Mouse (Mus musculus) left cerebral cortex, adult 8-10 months (tissue): Measurements from ENCODE around the gene Zfp523. TPM values are rescaled to one million over a fixed set of nuclear protein-coding genes. Genes with fewer than 3 reads are reported as not detected.

Experiments
- DNase-seq, 2 experiments: peaks; one replicate each; pipeline ENCODE4 v3.0.0; 2022; ENCODE audit warnings: low spot score in 2 of 2
- total RNA-seq, 4 experiments: library from RNA; stranded (reverse); gene quantifications; 2 replicates each; pipeline ENCODE4 v1.2.4; 2022

Gene Zfp523
- 100 to 1,000 TPM in 3 of 4 experiments, 10 to 100 TPM in 1; 97.7 to 106 (median 102) TPM for total RNA-seq

DNA sequence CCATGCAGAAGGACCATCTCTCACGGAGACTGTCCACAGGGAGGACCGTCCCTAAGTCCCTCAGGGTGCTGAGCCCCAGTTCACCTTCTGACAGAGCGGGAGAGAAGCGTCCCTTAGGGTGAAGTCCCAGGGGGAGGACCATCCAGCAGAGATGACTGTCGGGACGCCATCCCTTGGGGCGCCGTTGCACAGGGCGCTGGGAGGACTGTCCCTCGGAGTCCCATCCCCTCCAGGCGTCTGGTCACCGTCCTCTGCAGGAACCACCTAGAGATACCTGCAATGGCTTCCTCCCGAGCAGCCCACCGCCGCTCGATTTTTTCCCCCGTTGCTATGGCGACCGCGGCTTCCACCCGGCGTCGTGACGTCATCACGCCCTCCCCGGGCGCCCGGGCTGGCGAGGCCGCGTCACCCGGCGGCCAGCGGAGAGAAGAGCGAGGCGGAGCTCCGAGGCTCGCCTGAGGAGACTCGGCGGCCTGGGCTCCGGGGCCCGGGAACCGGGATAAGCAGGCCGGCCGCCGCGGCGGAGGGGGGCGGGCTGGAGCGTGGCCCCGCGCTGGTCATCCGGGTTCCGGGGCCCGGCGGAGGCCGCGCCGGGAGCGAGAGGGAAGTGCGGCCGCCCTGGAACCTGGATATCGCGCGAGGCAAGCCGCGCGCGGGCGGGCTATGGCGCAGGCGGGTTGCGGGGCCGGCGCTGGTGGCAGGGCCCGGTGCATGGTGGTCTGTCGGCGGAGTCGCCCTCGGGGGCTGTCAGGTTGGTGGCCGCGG lies at the start of gene Zfp523:
TSS of gene Zfp523 (plus strand) at position 355 of the 765 bp plus-strand sequence.
- DNase-seq: peak; percentile 80 to 88

DNA sequence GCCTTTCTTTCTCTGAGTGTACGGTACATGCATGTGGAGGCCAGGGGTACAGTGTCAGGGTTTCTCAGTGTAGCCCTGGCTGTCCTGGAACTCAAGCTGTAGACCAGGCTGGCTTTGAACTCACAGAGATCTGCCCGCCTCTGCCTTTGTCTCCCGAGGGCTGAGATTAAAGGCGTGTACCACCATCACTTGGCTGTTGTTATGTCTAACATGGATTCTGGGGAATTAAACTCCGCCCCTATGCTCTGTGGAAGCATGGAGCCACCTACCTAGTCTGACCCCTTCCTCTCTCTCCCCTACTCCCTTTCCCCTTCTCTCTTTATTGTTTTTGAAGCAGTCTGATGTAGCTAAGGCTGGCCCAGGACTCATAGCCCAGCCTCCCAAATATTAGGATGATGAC lies 47.1 kb upstream of the Zfp523 start:
- no peak for DNase-seq

DNA sequence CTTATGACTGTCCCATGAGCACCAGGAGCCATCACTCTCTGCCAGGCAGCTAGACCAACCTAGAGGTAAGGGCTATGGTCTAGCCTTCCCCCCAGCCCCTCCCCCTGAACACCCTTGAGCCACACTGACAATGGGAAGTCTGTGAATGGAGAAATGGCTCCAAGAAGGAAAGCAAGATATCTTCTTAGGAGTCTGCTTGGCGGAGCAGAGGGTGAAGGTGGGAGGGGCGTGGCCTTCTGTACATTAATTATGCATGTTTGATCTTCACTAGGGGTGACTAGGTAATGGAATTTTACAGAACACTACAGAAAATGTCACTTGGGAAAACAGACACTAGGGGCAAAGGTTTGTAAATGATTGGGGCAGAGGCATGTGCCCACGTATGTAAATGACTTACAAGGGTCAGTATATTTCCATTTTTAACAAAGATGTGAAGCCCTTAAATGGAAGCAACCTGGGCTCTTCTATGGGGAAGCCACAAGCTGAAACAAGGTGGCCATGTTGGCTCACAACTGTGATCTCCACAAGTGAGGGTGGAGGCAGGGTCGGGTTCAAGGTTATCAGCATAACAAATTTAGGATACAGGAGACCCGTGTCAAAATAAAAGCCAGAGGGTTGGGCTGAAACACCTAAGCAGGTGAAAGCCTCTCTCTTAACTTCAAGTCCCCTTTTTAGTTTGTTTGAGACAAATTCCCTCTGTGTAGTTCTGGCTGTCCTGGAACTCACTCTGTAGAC lies 46.4 kb upstream of the Zfp523 start:
- DNase-seq: no peak

GRCm38 (mm10) chr17:28131156-28131555 lies 45.8 kb upstream of the Zfp523 start:
- no peak for DNase-seq

DNA sequence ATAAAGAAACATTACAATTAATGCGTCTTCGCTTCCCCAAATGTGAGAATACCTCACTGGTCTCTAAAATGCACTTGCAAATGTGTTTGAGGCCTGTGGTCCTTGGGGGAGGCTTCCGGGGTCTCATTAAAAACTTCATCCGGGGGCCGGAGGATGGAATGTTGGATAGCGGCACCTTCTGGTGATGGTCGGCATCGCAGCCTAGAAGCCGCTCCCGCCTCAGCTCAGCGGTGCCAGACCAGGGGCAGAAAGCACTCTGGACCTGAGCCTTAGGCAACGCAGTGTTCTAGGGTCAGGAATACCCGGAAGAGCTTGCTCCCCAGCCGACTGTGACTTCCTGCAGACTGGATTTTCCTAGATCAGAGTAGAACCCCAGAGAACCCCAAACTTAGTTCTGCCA lies 43.7 kb upstream of the Zfp523 start:
- peak in 1 of 2 experiments; percentile 61 for DNase-seq

- DNase-seq: no peak
These were observed 41.4 kb upstream of the Zfp523 start for GRCm38 (mm10) chr17:28135496-28135895.

- no peak for DNase-seq
These were observed 40.7 kb upstream of the Zfp523 start for GRCm38 (mm10) chr17:28136266-28136665.

GRCm38 (mm10) chr17:28138013-28138412 lies 38.9 kb upstream of the Zfp523 start:
- DNase-seq: no peak

- no peak for DNase-seq
These were observed 38.2 kb upstream of the Zfp523 start for GRCm38 (mm10) chr17:28138685-28139084.

DNA sequence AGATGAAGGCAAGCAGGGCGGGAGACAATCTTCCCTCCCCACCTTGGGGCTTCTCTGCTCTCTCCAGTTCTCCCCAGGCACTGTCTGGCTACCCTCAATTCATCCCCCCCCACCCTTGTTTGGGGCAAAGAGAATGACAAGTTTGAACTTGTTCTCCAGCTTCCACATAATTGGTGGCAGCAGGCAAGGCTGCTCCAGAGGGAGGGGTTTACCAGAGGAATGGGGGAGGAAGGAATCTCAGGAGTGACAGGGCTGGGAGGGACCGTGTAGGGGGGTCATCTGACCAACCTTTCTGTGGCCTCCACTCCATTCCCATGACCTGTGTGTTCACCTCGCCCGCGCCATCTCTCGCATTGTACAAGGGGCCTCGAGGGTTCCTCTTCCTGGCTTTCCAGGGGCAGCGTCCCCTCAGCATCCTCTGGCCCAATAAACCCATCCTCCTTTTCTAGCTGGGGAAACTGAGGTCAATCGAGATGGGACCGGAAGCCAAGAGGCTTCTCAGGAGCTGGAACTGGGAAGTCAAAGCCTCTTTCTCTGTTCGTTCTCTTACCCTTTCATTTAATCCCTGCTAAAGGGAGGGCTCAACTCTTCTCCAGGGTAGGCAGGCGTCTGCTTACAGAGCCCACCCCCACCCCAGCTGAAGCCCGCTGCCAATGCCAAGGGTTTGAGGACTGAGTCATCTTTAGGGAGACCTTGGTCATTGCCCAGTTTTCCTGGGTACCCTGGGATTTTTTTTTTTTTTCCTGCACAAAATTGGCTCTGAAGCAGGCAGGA lies 36.3 kb upstream of the Zfp523 start:
- DNase-seq: no peak

DNA sequence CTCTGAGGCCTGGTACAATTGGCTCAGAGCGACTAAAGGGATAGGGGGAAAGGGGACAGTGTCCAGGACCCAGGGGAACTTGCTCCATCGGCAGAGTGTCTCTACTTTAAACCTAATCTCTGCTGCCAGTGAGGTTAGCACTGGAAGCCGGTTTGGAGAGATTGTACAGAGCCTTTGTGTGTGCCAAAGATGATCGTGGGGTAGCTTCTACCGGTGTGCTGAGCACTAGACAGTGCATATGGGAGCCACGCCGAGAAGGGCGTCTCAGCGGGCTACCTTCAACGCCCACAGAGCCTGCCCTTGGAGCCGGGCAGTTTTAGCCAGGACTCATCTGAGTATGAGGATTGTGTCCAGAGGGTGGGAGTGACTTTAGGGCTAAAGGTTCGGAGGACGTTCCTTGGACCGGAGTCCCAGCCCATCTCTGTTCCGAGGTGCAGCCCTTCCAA lies 35.7 kb upstream of the Zfp523 start:
- DNase-seq: no peak

DNA sequence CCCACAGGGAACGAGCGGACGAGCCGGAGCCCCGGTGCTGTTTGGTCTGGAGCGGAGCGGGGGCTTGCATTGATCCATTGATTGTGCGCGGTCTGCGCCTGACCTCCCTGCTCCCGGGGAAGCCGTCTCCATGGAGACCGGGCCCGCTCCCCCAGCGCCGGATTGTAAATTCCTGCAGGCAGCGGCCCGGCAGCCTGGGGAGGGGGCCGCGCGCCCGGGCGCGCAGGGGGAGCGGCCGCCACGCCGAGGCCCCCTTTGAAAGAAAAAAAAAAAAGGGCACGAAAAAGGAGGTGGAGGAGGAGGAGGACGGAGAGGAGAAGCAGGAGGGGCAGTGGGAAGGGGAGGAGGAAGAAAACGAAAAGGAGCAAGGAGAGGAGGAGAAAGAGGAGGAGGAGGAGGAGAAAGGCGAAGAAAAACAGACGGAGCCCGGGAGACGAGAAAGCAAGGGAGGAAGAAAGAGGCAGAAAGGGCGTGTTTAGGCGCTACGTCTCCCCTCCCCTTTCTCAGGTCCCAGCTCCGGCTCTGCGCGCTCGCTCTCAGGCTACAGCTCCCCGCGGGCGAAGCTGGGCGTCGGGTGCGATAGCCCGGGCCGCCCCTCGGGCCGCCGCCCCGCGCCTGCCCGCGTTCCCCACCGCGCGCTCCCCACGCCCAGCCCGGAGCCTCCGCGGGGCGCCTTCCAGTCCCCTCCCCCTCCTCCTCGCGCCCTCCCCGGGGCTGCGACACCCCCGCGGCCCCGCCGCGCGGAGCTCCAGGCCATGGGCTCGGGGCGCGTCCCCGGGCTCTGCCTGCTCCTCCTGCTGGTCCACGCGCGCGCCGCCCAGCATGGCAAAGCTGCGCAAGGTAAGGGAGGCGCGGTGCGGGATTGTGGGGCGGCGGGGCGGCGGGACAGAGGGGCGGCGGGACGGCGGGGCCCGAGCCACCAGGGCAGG lies 34.9 kb upstream of the Zfp523 start, which contains the start of gene Scube3:
TSS of gene Scube3 (plus strand) at position 371 of the 929 bp plus-strand sequence.
- DNase-seq: no peak

DNA sequence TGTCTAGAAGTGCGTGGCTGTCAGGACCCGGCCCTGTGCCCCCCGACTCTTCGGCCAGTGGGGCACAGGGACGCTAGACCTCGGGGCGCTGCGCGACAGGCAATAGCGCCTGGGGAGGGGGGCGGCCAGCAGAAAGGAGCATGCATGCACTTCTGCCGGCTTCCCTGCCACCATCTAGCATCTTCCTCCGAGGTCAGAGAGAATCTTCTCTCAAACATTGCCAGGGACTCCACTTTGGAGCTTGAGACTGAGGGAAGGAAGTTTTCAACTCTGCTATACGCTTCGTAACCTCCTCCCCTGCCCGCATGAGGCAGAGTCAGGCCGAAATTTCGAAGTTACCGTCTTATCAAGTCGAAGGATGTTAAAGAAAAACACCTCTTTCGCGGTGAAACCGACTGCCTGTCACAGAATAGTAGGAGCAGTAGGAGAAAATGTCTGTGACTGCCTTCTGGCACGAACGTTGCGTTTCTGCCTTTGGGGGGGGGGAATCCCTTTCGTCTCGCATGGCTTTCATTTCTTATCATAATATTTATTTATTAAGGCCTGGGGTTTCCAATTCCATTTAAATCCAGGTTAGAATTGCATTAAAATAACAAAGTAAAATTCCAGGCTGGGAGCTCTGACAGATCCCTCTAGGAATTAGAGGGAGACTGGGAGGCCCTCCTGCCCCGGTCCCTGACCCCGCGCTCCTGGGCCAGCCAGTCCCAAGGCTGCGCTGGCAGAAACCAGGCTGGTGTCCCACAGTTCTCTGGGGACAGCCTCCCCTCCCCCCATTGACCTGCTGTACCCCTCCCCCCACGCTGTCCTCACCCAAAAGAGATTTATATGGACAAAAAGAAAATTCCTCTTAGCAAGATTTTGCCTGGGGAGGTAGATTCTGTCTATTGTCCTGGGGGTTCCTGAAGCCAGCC lies 34.0 kb upstream of the Zfp523 start:
- DNase-seq: no peak

GRCm38 (mm10) chr17:28143751-28144150 lies 33.2 kb upstream of the Zfp523 start:
- no peak for DNase-seq

- no peak for DNase-seq
These were observed 32.7 kb upstream of the Zfp523 start for GRCm38 (mm10) chr17:28144241-28144640.

GRCm38 (mm10) chr17:28148288-28148687 lies 28.6 kb upstream of the Zfp523 start:
- no peak for DNase-seq

DNA sequence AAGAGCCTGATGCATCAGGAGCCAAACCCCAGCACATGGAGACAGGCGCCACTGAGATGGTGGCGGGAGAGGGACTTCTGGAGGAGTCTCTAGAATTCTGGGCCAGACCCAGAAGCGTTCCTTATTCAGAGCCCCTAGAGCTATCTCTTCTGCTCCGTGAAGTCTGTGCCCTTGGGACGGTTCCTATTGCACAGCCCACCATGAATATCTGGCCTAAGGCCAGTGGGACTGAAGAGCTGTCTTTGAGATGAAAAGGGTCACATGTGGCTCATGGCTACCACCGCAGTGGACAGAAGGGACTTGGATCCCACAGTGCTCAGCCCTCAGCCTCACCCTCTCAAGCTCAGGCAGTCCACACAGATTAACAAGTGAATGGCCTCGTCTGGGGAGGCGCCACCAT lies 27.2 kb upstream of the Zfp523 start:
- DNase-seq: no peak

DNA sequence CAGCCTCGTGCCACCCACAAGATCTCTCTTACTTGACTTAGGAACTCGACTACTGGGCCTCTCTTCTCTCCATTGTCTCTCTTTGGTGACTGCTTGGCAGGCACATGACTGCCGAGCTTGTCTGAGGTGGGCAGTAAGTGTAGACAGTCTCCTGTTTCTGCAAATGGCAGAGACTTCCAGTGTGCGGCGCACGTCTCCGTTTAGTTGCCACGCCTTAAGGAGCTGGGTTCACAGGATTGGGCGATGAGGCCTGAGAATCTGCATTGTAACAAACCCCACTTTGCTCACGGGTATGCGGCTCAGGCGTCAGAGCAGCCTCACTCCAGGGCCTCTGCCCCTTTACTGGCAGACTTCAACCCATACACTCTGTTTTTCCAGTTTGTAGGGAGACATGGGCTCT lies 26.5 kb upstream of the Zfp523 start:
- no peak for DNase-seq

DNA sequence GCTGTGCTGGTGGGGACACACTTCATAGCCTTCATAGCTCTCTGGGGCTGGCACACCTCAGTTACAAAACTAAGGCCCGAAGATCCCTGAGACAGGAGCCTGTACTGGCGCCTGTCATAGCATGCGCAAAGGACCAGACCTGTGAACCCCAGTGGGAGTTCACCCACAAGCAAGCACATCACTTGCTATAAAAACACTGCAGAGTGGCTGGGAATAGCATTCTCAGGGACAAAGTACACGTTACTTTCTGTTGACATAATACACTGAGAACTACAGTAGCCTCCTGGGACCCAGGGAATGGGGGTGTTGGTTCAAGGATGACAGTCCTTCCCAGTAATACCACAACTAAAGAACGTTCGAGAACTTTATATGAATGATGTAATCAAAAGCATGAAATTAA lies 23.8 kb upstream of the Zfp523 start:
- no peak for DNase-seq

- no peak for DNase-seq
These were observed 22.0 kb upstream of the Zfp523 start for GRCm38 (mm10) chr17:28154970-28155369.
